Mouse (Mus musculus) forebrain, embryonic 15.5 days (tissue): Measurements from ENCODE around the gene Htra2. TPM values are rescaled to one million over a fixed set of nuclear protein-coding genes. Genes with fewer than 3 reads are reported as not detected.

Experiments
- ATAC-seq: fragments of 200-750 bp; cut with Nextera tagmentation; replicated peaks from 2 replicates; pipeline ENCODE4 v1.8.0; 2017; ENCODE audit warnings: mild to moderate bottlenecking, moderate TSS enrichment, moderate library complexity
- H3K27ac ChIP-seq: fragments of 300-500 bp; sonication (generic); replicated peaks from 2 replicates; pipeline ENCODE4 v1.5.1; 2015; ENCODE audit warnings: mild to moderate bottlenecking, inconsistent platforms
- H3K27me3 ChIP-seq: fragments of 300-500 bp; sonication (generic); 2 replicates; pipeline ENCODE4 v1.6.1; 2015; ENCODE audit warnings: inconsistent platforms
- H3K36me3 ChIP-seq: fragments of 300-500 bp; sonication (generic); 2 replicates; pipeline ENCODE4 v1.6.1; 2015; ENCODE audit warnings: mild to moderate bottlenecking, inconsistent platforms
- H3K4me1 ChIP-seq: fragments of 300-500 bp; sonication (generic); 2 replicates; pipeline ENCODE4 v1.6.1; 2015; ENCODE audit warnings: inconsistent platforms
- H3K4me2 ChIP-seq: fragments of 300-500 bp; sonication (generic); replicated peaks from 2 replicates; pipeline ENCODE4 v1.6.1; 2015; ENCODE audit warnings: mild to moderate bottlenecking, inconsistent platforms
- H3K4me3 ChIP-seq: fragments of 300-500 bp; sonication (generic); 2 replicates; pipeline ENCODE4 v1.5.1; 2015; ENCODE audit warnings: mild to moderate bottlenecking, inconsistent platforms
- H3K9ac ChIP-seq: fragments of 300-500 bp; sonication (generic); replicated peaks from 2 replicates; pipeline ENCODE4 v1.6.1; 2015; ENCODE audit warnings: mild to moderate bottlenecking, inconsistent platforms
- H3K9me3 ChIP-seq: fragments of 300-500 bp; sonication (generic); 2 replicates; pipeline ENCODE4 v1.6.1; 2016; ENCODE audit warnings: inconsistent platforms
- WGBS: fragments of 180-500 bp; shearing (Covaris S2); methylation state at CpG from one replicate; pipeline ENCODE4 v1.1.7; 2015; ENCODE audit warnings: mixed read lengths; 5-methylcytosine and 5-hydroxymethylcytosine counted together
- polyA plus RNA-seq: library from polyadenylated mRNA; unstranded; fragments of >200 nt; fragmentation: Nextera tagmentation; extraction: Ambion mirVana; gene quantifications from 2 replicates; pipeline ENCODE4 v1.2.1, GENCODE M21; 2015

Htra2 gene
- polyA plus RNA-seq, 1 experiment from 2014 or later, result 71.0 TPM

DNA sequence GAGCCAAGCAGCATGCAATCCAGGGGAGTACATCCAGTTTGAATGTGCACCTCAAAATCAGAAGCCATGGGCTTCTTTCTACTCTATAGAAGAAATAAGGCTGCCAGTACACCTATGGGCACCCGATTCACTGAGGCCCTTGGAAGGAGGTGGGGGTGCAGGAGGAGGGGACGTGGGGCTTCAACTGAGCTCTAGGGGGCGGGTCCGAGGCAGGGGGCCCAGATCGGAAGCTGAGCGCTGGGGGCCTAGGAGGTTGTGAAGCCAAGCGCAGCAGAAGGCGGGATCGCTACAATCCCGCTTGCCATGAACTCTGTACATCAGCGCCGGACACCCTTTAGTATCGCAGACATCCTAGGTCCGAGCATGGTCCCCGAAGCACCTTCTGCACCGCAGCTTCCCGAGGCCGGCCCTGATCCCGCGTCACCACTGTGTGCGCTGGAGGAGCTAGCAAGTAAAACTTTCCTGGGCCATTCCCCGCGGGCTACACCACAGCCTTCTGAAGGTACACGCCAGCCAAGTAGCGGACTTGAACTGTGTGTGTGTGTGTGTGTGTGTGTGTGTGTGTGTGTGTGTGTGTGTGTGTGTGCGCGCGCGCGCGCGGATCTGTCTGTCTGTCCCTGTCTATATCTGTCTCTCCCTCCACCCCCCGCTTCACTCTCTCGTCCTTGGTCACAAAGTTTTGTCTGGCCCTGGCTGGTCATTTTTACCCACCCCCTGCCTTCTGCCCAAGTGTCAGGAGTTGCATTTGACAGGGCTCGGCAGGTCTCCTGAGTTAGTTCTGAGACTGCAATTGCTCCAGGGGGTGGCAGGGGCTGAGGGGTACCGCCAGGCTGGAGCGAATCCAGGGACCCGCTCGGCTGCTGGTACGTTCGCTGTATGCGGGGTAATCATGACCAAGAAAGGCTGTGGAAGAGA is 31.3 kb upstream of the Htra2 start, which contains the start of gene Lbx2:
Gene Lbx2 (plus strand): TSS at position 247 of the 915 bp plus-strand sequence.
- Histone ChIP-seq H3K9ac (no peak within 1 kb of the TSS), H3K27ac (no peak within 1 kb of the TSS), H3K4me2 (no peak within 1 kb of the TSS), H3K9me3 (no peaks in the 10 kb centered on the region), H3K36me3 (peaks cover 4% of the 10 kb centered on the region), H3K4me1 (peaks cover 7% of the 10 kb centered on the region), H3K27me3 (peaks cover 86% of the 10 kb centered on the region), H3K4me3 (no peak within 1 kb of the TSS)
- WGBS, result 1% methylated on average over 42 of the region's 42 CpGs
- ATAC-seq, result no peak

- ATAC-seq, result no peak
- peaks cover 15% of the 10 kb centered on the region for H3K4me1 ChIP-seq
- WGBS, result 6% methylated on average over 6 of the region's 6 CpGs
- no peak overlapping the region for H3K9ac ChIP-seq
- H3K36me3 ChIP-seq, result peaks cover 10% of the 10 kb centered on the region
- no peak overlapping the region for H3K4me2 ChIP-seq
- H3K4me3 ChIP-seq, result no peak overlapping the region
- peaks cover 71% of the 10 kb centered on the region for H3K27me3 ChIP-seq
- H3K9me3 ChIP-seq, result no peaks in the 10 kb centered on the region
- H3K27ac ChIP-seq, result no peak overlapping the region
Observed at GRCm38 (mm10) chr6:83084477-83084876, 29.4 kb upstream of the Htra2 start.

GRCm38 (mm10) chr6:83083497-83083896 is 28.4 kb upstream of the Htra2 start:
- Histone ChIP-seq H3K36me3 (peaks cover 10% of the 10 kb centered on the region), H3K9ac (no peak overlapping the region), H3K4me3 (no peak overlapping the region), H3K27ac (no peak overlapping the region), H3K27me3 (peaks cover 63% of the 10 kb centered on the region), H3K4me2 (no peak overlapping the region), H3K4me1 (peaks cover 23% of the 10 kb centered on the region), H3K9me3 (no peaks in the 10 kb centered on the region)
- WGBS, result 14% methylated on average over 5 of the region's 5 CpGs
- ATAC-seq, result no peak

GRCm38 (mm10) chr6:83080210-83080609 is 25.1 kb upstream of the Htra2 start:
- H3K27me3 ChIP-seq, result peaks cover 49% of the 10 kb centered on the region
- ATAC-seq, result no peak

GRCm38 (mm10) chr6:83078324-83078858 is 23.3 kb upstream of the Htra2 start:
- peak; percentile 93 for ATAC-seq
- under 1% methylated on average over 46 of the region's 46 CpGs for WGBS
- H3K4me2 ChIP-seq, result peak overlapping the region; percentile 77
- H3K9me3 ChIP-seq, result no peaks in the 10 kb centered on the region
- peak overlapping the region; percentile 83 for H3K9ac ChIP-seq
- H3K36me3 ChIP-seq, result peaks cover 10% of the 10 kb centered on the region
- peak overlapping the region; percentile 92 for H3K27ac ChIP-seq
- H3K27me3 ChIP-seq, result peaks cover 49% of the 10 kb centered on the region
- H3K4me1 ChIP-seq, result peaks cover 22% of the 10 kb centered on the region
- H3K4me3 ChIP-seq, result peak overlapping the region; percentile 80

More at GRCm38 (mm10) chr6:83080210-83080609, 25.1 kb upstream of the Htra2 start:
- peaks cover 22% of the 10 kb centered on the region for H3K4me1 ChIP-seq
- H3K9ac ChIP-seq, result no peak overlapping the region
- H3K4me3 ChIP-seq, result no peak overlapping the region
- H3K36me3 ChIP-seq, result peaks cover 10% of the 10 kb centered on the region
- no peak overlapping the region for H3K27ac ChIP-seq
- H3K9me3 ChIP-seq, result no peaks in the 10 kb centered on the region
- WGBS, result 97% methylated on average over 5 of the region's 5 CpGs
- no peak overlapping the region for H3K4me2 ChIP-seq

DNA sequence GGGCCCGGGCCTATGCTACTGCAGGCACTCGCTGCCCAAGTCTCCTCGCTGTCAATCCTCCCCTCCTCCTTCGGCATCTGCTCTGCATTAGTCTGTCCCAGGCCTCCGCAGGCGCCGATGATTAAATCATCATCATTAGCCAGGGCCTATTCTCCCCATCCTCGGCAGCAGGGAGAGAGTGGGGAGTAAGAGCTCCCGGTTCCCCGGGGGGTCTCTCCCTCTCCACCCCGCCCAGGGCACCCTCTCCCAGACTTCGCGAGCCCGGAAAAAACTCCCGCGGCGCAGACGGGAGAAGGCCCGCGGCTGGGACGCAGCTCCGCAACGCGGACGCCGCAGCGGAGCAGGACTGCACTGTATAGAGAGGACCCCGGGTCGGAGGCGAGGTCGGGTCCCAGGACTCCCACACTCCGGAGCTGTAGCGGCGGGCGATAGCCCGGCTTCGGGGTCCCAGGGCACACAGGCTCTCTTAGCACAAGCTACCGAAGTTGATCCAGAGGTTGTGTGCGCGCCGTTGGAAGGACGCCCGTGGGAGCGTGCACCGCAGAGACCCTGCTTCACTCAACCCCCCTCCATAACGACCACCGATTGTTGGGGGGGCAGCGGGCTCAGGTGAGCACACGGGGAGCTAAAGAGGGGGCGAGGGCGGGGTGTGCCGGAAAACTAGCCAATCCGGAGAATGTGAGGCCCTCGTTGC is 22.7 kb upstream of the Htra2 start, which contains the start of gene Pcgf1:
Gene Pcgf1 (plus strand): TSS at position 240 of the 694 bp plus-strand sequence.
- Histone ChIP-seq H3K4me1 (peaks cover 22% of the 10 kb centered on the region), H3K36me3 (peaks cover 10% of the 10 kb centered on the region), H3K27ac (peak within 1 kb of the TSS; percentile 92), H3K4me3 (peak within 1 kb of the TSS; percentile 80), H3K27me3 (peaks cover 47% of the 10 kb centered on the region), H3K9me3 (no peaks in the 10 kb centered on the region), H3K4me2 (peak within 1 kb of the TSS; percentile 97), H3K9ac (peak within 1 kb of the TSS; percentile 83)
- peak; percentile 78 for ATAC-seq
- under 1% methylated on average over 54 of the region's 54 CpGs for WGBS

- ATAC-seq, result no peak
- 22% methylated on average over 2 of the region's 2 CpGs for WGBS
- H3K9ac ChIP-seq, result no peak overlapping the region
- H3K4me3 ChIP-seq, result no peak overlapping the region
- H3K9me3 ChIP-seq, result no peaks in the 10 kb centered on the region
- no peaks in the 10 kb centered on the region for H3K36me3 ChIP-seq
- no peak overlapping the region for H3K4me2 ChIP-seq
- H3K27ac ChIP-seq, result no peak overlapping the region
- peaks cover 31% of the 10 kb centered on the region for H3K4me1 ChIP-seq
- H3K27me3 ChIP-seq, result peaks cover 65% of the 10 kb centered on the region
Observed at GRCm38 (mm10) chr6:83074979-83075378, 19.9 kb upstream of the Htra2 start.

DNA sequence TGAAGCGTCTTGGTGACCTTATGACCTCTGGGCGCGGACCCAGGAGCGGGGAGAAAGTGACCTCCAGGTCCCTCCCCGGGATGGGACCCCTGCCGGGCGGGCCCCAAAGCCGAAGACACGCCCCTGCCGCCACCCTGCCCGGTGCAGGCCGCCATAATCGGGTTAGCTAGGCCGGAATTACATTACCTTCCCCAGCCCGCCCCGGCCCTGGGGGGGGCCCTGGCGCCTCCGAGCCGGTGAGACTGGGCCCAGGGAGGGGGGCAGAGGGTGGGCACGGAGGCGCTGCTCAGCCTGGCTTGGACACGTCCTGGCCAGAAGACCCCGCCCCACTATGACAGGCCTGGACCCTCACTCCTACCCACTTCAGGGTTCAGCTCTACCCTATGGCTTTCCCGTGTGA is 16.1 kb upstream of the Htra2 start:
- H3K4me2 ChIP-seq, result no peak overlapping the region

GRCm38 (mm10) chr6:83070311-83071219 is 15.5 kb upstream of the Htra2 start:
- Histone ChIP-seq H3K4me1 (peaks cover 21% of the 10 kb centered on the region), H3K36me3 (no peaks in the 10 kb centered on the region), H3K4me2 (no peak overlapping the region; the same call in 1 of the 2 replicates), H3K27ac (no peak overlapping the region), H3K27me3 (peaks cover 95% of the 10 kb centered on the region), H3K4me3 (no peak overlapping the region), H3K9me3 (no peaks in the 10 kb centered on the region), H3K9ac (no peak overlapping the region)
- WGBS, result under 1% methylated on average over 58 of the region's 58 CpGs
- no peak for ATAC-seq

More for the DNA sequence above, 16.1 kb upstream of the Htra2 start:
- H3K27me3 ChIP-seq, result peaks cover 95% of the 10 kb centered on the region
- peaks cover 21% of the 10 kb centered on the region for H3K4me1 ChIP-seq
- H3K9me3 ChIP-seq, result no peaks in the 10 kb centered on the region
- H3K4me3 ChIP-seq, result no peak overlapping the region
- no peaks in the 10 kb centered on the region for H3K36me3 ChIP-seq
- no peak overlapping the region for H3K27ac ChIP-seq
- under 1% methylated on average over 23 of the region's 24 CpGs for WGBS
- no peak; the same call in 1 of the 2 replicates for ATAC-seq
- H3K9ac ChIP-seq, result no peak overlapping the region

DNA sequence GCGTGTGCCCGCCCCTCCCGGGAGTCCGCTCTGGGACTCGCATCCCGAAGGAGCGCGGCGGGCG is 15.0 kb upstream of the Htra2 start, which contains the start of gene Tlx2:
Gene Tlx2 (minus strand): TSS at position 47 of the 64 bp plus-strand sequence.
- Histone ChIP-seq H3K9me3 (no peaks in the 10 kb centered on the region), H3K36me3 (no peaks in the 10 kb centered on the region), H3K9ac (no peak within 1 kb of the TSS), H3K27ac (no peak within 1 kb of the TSS), H3K4me1 (peaks cover 21% of the 10 kb centered on the region), H3K27me3 (peaks cover 95% of the 10 kb centered on the region), H3K4me2 (no peak within 1 kb of the TSS; the same call in 1 of the 2 replicates), H3K4me3 (peak within 1 kb of the TSS; percentile 11)
- 0% methylated on average over 10 of the region's 10 CpGs for WGBS
- ATAC-seq, result no peak

- Histone ChIP-seq H3K4me1 (peaks cover 21% of the 10 kb centered on the region), H3K27me3 (peaks cover 95% of the 10 kb centered on the region), H3K4me2 (no peak overlapping the region; the same call in 1 of the 2 replicates), H3K9ac (no peak overlapping the region), H3K36me3 (no peaks in the 10 kb centered on the region), H3K4me3 (peak overlapping the region; percentile 2; the same call in 1 of the 2 replicates), H3K27ac (no peak overlapping the region), H3K9me3 (no peaks in the 10 kb centered on the region)
- peak; percentile 14; the same call in 1 of the 2 replicates for ATAC-seq
- 1% methylated on average over 67 of the region's 69 CpGs for WGBS
Observed at GRCm38 (mm10) chr6:83069488-83070246, 14.6 kb upstream of the Htra2 start.
